Mouse (Mus musculus) myocyte (in vitro differentiated cells): ENCODE data around the gene Fam69a.

Source experiments
- E2F4 ChIP-seq: IDR thresholded peaks from one replicate; pipeline ENCODE4 v1.6.1; 2011; ENCODE audit warnings: mild to moderate bottlenecking, control low read depth, moderate library complexity; ENCODE audit not compliant: insufficient read depth
- MYOD1 ChIP-seq, 3 experiments: IDR thresholded peaks; one replicate each; pipeline ENCODE4 v1.6.1; 2011; ENCODE audit warnings: control low read depth in 2 of 3, low read depth in 2 of 3, mild to moderate bottlenecking in 2 of 3, moderate library complexity in 1 of 3; ENCODE audit not compliant: insufficient read length in 2 of 3, control insufficient read depth in 1 of 3
- POLR2A ChIP-seq: IDR thresholded peaks from one replicate; pipeline ENCODE4 v1.6.1; 2011; ENCODE audit warnings: low read depth, mild to moderate bottlenecking, control low read depth, moderate library complexity; ENCODE audit not compliant: insufficient read length
- POLR2AphosphoS2 ChIP-seq: IDR thresholded peaks from one replicate; pipeline ENCODE4 v1.6.1; 2011; ENCODE audit warnings: low read depth, control low read depth; ENCODE audit not compliant: insufficient read length
- SRF ChIP-seq: IDR thresholded peaks from one replicate; pipeline ENCODE4 v1.6.1; 2011; ENCODE audit warnings: low read depth; ENCODE audit not compliant: control insufficient read depth, insufficient read length
- TCF12 ChIP-seq: IDR thresholded peaks from one replicate; pipeline ENCODE4 v1.6.1; 2011; ENCODE audit warnings: mild to moderate bottlenecking, control low read depth; ENCODE audit not compliant: poor library complexity, insufficient read depth, severe bottlenecking

DNA sequence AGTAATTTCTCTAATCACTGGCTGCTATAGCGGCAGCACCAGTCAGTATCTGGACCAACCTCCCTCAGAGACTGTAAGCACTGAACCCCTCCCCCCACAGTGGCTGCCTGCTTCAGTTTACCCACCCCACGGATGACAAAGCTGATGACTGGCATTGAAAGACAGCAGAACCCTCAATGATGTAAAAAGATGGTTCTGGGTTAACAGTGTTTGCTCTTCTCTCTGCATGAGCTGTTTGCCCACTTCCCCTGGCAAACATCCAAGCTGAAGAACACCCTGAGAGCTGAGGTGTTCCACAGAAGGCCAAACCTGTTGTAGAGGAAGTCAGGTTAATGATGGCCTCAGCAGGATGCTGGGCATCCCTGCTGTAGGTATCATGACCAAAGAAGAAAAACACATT, 54.3 kb downstream of the Fam69a start:
- TF ChIP-seq TCF12 = no peak
- no peak for TF ChIP-seq MYOD1 (IDR thresholded peaks at IDR 0.05; ENCODE audit: control insufficient read depth in 1 of 3, insufficient read length in 2 of 3, low read depth in 2 of 3)
- no peak for TF ChIP-seq POLR2A
- TF ChIP-seq SRF = no peak
- TF ChIP-seq POLR2AphosphoS2 = no peak
- no peak for TF ChIP-seq E2F4
